Comparison of ENCODE assay signal across 11 mouse cellular contexts in the genomic region with DNA sequence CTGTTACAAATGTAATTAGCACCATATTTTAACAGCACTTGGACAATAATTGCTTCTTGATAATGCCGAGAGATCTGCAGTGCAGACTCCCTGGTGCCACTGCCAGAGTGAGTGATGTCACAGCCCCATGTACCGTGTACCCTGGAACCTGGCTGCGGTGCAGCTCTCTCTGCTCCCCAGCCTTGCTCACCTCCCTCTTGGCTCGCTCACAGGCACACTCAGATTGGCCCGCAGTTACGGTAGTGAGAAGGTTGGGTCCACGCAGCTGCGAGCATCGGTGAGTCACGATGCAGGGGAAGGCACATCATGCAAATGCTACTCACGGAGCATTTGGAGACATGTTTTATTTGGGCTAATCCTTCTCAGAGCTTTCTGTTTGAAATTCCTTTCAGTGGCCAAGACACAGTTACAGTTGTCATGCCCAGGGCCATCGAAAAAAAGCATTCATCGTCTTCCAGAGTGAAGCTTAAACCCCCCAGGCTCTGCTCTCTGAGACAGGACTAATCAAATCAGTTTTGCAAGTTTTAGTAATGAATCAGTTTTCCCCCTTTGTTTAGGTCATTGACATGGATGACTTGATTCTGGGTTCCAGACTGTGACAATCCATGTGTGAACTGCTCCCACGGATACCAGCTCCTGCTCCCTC.
DNase-seq lines count a peak whose midpoint lies in the region; ATAC-seq lines count a peak whose summit lies in the region.
"Had no signal": no experiment of that assay in that cellular context is flagged by ENCODE, and none has a peak within 500 bp of the region (broad histone marks: within the 10 kb centered on the region; RNA-seq: fewer than 3 reads in every experiment).

No protein-coding gene starts in this region.

- 66% methylated on average over 14 of the region's 14 CpGs for WGBS in kidney, embryonic 16.5 days
- 71% methylated on average over 14 of the region's 14 CpGs for WGBS in neural tube, embryonic 15.5 days

- H3K4me3 ChIP-seq in kidney, embryonic 16.5 days (ENCODE audit: low read length) = no peak overlapping the region
- H3K4me3 ChIP-seq in neural tube, embryonic 15.5 days (replicated peaks) = no peak overlapping the region

- no peaks in the 10 kb centered on the region for H3K9me3 ChIP-seq in kidney, embryonic 16.5 days (ENCODE audit: low read length)
- H3K9me3 ChIP-seq in neural tube, embryonic 15.5 days (replicated peaks) = no peaks in the 10 kb centered on the region

- 0 out of 2 replicates have a peak, but pooled peaks cover 4% of the 10 kb centered on the region for H3K4me1 ChIP-seq in kidney, embryonic 16.5 days (ENCODE audit: insufficient read depth, low read length)
- peaks cover 11% of the 10 kb centered on the region for H3K4me1 ChIP-seq in neural tube, embryonic 15.5 days

- H3K27ac ChIP-seq in kidney, embryonic 16.5 days (ENCODE audit: low read length) = no peak overlapping the region
- H3K27ac ChIP-seq in neural tube, embryonic 15.5 days (replicated peaks) = peak overlapping the region; percentile 24
- H3K27ac ChIP-seq: kidney, postnatal 0 days had no signal

- H3K36me3 ChIP-seq in kidney, embryonic 16.5 days (ENCODE audit: insufficient read depth, low read length) = no peaks in the 10 kb centered on the region
- H3K36me3 ChIP-seq in neural tube, embryonic 15.5 days = peaks cover 5% of the 10 kb centered on the region; the same call in 1 of the 2 replicates

- peak; percentile 14 for DNase-seq in kidney, adult 9 months
- peak; percentile 34 to 47 for DNase-seq in cerebellum, postnatal 10 days
- peak; percentile 47 to 63 for DNase-seq in layer of hippocampus, adult 18-20 months (ENCODE audit: low spot score in 2 of 2)
- DNase-seq in yolk sac, embryonic 10.5 days (ENCODE audit: low spot score) = no peak
- DNase-seq in heart, adult 9 months (ENCODE audit: low spot score in 2 of 2) = no peak
- DNase-seq in heart, adult 8-10 months (ENCODE audit: low spot score) = no peak
- DNase-seq: heart, postnatal 4 days; lung, postnatal 36 days had no signal

- ATAC-seq in kidney, embryonic 16.5 days (ENCODE audit: low FRiP score, low TSS enrichment) = no peak
- ATAC-seq in neural tube, embryonic 15.5 days (ENCODE audit: low FRiP score) = peak; percentile 52; the same call in 1 of the 2 replicates

- H3K4me2 ChIP-seq in kidney, embryonic 16.5 days (replicated peaks; ENCODE audit: low read depth, low read length) = no peak overlapping the region
- no peak overlapping the region for H3K4me2 ChIP-seq in neural tube, embryonic 15.5 days

- H3K9ac ChIP-seq in kidney, embryonic 16.5 days (replicated peaks; ENCODE audit: low read length) = no peak overlapping the region
- no peak overlapping the region for H3K9ac ChIP-seq in neural tube, embryonic 15.5 days (replicated peaks)

- H3K27me3 ChIP-seq in kidney, embryonic 16.5 days (ENCODE audit: insufficient read depth, low read length) = no peaks in the 10 kb centered on the region
- no peaks in the 10 kb centered on the region for H3K27me3 ChIP-seq in neural tube, embryonic 15.5 days (replicated peaks)

Comparison
In these comparisons a context has a peak if more than half of its experiments do, and no peak if none do; other contexts are left out.
1. DNase-seq: peak in kidney, adult 9 months (single experiment), cerebellum, postnatal 10 days (2 of 2) and layer of hippocampus, adult 18-20 months (2 of 2); none in yolk sac, embryonic 10.5 days (single experiment), heart, adult 9 months (0 of 2) and heart, adult 8-10 months (single experiment).